Mouse (Mus musculus) neural tube, embryonic 10.5 days (tissue): ENCODE results near the gene Gm2026.
"Not testable (repeated sequence)": the region's sequence is repeated elsewhere in the genome, so short reads cannot be mapped to it uniquely, and the experiment has no call there.

Experiments used
- DNase-seq: peaks from one replicate; pipeline ENCODE4 v3.0.0-alpha.2; 2017; ENCODE audit warnings: low spot score; ENCODE audit errors: extremely low spot score

The Gm2026 gene

DNA sequence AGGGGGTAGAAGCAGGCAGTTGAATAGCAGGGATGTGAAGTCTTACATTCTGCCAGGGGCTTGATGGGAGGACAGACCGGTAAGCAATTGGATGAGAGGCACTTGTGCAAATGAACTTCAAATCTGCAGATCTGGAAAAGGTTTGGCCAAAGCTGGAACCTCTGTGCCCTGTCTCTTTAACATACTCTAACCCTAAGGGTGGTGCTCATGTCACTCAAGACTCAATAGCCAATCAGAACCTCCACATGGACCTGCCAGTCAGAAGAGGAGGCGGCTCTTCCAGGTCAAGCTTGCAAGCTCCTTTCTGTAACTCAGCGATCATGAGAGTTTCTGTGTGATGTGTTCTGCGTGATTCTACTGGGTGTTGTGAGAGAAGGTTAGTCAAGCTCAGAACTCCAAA lies at the start of gene Gm2026:
TSS of gene Gm2026 (plus strand) at position 301 of the 400 bp plus-strand sequence.
- not testable (repeated sequence) for DNase-seq

DNA sequence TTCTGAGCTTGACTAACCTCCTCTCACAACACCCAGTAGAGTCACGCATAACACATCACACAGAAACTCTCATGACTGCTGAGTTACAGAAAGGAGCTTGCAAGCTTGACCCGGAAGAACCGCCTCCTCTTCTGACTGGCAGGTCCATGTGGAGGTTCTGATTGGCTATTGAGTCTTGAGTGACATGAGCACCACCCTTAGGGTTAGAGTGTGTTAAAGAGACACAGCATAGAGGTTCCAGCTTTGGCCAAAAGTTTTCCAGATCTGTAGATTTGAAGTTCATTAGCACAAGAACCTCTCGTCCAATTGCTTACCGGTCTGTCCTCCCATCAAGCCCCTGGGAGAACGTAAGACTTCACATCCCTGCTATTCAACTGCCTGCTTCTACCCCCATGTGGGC lies 34.1 kb upstream of the Gm2026 start, which contains the start of gene Zfp966:
TSS of gene Zfp966 (minus strand) at position 101 of the 400 bp plus-strand sequence.
- DNase-seq: not testable (repeated sequence)
